Mouse (Mus musculus) lung, embryonic 14.5 days (tissue): ENCODE measurements at regions not wholly inside any gene's neighbourhood (a gene's known extent, or its start where the extent isn't known, plus 50 kb on each side); places are given as distances from the start of the nearest gene placed in this dataset.

ENCODE experiments used
- ATAC-seq: fragments of 200-750 bp; cut with Nextera tagmentation; 2 replicates; pipeline ENCODE4 v1.8.0; 2017; ENCODE audit warnings: mild to moderate bottlenecking, moderate TSS enrichment, moderate library complexity; ENCODE audit not compliant: insufficient read depth
- DNase-seq: peaks from one replicate; pipeline ENCODE4 v3.0.0-alpha.2; 2015
- H3K27ac ChIP-seq: fragments of 300-500 bp; sonication (generic); 2 replicates; pipeline ENCODE4 v1.5.1; 2014; ENCODE audit warnings: low read depth, mild to moderate bottlenecking, moderate library complexity
- H3K27me3 ChIP-seq: fragments of 300-500 bp; sonication (generic); 2 replicates; pipeline ENCODE4 v1.6.1; 2014; ENCODE audit warnings: low read length, control low read depth; ENCODE audit not compliant: insufficient read depth
- H3K36me3 ChIP-seq: fragments of 300-500 bp; sonication (generic); 2 replicates; pipeline ENCODE4 v1.6.1; 2014; ENCODE audit warnings: control low read depth; ENCODE audit not compliant: insufficient read depth
- H3K4me1 ChIP-seq: fragments of 300-500 bp; sonication (generic); 2 replicates; pipeline ENCODE4 v1.6.1; 2014; ENCODE audit warnings: antibody characterized with exemption, control low read depth; ENCODE audit not compliant: insufficient read depth
- H3K4me2 ChIP-seq: fragments of 300-500 bp; sonication (generic); 2 replicates; pipeline ENCODE4 v1.6.1; 2014; ENCODE audit warnings: mild to moderate bottlenecking
- H3K4me3 ChIP-seq: fragments of 300-500 bp; sonication (generic); 2 replicates; pipeline ENCODE4 v1.5.1; 2014; ENCODE audit warnings: low read depth, low read length
- H3K9ac ChIP-seq: fragments of 300-500 bp; sonication (generic); 2 replicates; pipeline ENCODE4 v1.6.1; 2014
- H3K9me3 ChIP-seq: fragments of 300-500 bp; sonication (generic); 2 replicates; pipeline ENCODE4 v1.6.1; 2016; ENCODE audit warnings: low read depth, low read length, control low read depth
- CTCF ChIP-seq: IDR thresholded peaks from 2 replicates; pipeline ENCODE4 v1.5.1; 2016; ENCODE audit warnings: antibody characterized with exemption, low read depth
- WGBS: fragments of 180-500 bp; shearing (Covaris S2); extraction: QIAGEN DNeasy Blood & Tissue Kit; methylation state at CpG from one replicate; pipeline ENCODE4 v1.1.7; 2014; 5-methylcytosine and 5-hydroxymethylcytosine counted together

DNA sequence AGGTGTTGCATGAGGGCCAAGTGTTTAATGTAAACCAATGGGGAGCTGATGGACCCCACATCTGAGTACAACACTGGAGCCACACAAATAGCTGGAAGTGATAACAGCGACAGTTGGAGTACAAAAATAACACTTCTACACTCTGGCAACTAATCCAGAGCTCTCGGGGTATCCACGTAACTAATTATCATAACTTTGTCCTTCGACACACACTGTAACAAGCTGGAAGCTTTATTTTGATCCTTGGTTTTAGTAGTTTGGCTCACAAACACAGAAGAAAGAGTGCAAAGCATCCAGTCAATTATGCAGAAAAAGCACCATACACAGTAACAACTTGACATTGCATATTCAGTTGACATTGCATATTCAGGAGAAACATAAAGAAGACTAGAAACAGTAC lies 884.8 kb upstream of the Celf2 start:
- no peak for TF ChIP-seq CTCF
- H3K4me2 ChIP-seq, result no peak overlapping the region

DNA sequence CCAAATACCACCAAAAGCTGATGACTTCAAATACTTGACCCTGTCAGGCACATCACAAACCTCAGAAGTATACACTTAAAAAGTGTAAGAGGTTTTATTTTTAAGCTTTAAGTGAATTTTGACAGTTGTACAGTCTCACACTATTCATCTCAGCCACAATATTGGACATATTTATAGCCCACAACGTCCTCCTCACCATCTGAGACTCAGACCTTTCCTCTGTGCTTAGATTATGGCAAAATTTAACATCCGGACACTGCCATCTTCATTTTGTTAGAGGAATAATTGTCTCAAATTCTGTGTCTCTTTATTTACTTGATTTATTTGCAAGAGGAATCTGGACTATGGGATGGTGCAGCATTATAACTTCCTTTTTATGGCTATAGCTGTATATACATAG lies 880.2 kb upstream of the Celf2 start:
- Histone ChIP-seq H3K27ac (no peak overlapping the region), H3K36me3 (no peaks in the 10 kb centered on the region), H3K4me2 (no peak overlapping the region), H3K9me3 (no peaks in the 10 kb centered on the region), H3K4me1 (no peaks in the 10 kb centered on the region), H3K27me3 (no peaks in the 10 kb centered on the region), H3K9ac (no peak overlapping the region), H3K4me3 (no peak overlapping the region)
- TF ChIP-seq CTCF, result no peak
- ATAC-seq (no peak), DNase-seq (no peak)
- WGBS, result 40% methylated on average over 2 of the region's 2 CpGs

More for the DNA sequence above, 884.8 kb upstream of the Celf2 start:
- no peaks in the 10 kb centered on the region for H3K9me3 ChIP-seq
- DNase-seq (no peak), ATAC-seq (no peak)
- no peak overlapping the region for H3K9ac ChIP-seq
- H3K4me1 ChIP-seq, result no peaks in the 10 kb centered on the region
- 56% methylated on average over 4 of the region's 4 CpGs for WGBS
- H3K4me3 ChIP-seq, result no peak overlapping the region
- no peaks in the 10 kb centered on the region for H3K27me3 ChIP-seq
- no peak overlapping the region for H3K27ac ChIP-seq
- H3K36me3 ChIP-seq, result no peaks in the 10 kb centered on the region

DNA sequence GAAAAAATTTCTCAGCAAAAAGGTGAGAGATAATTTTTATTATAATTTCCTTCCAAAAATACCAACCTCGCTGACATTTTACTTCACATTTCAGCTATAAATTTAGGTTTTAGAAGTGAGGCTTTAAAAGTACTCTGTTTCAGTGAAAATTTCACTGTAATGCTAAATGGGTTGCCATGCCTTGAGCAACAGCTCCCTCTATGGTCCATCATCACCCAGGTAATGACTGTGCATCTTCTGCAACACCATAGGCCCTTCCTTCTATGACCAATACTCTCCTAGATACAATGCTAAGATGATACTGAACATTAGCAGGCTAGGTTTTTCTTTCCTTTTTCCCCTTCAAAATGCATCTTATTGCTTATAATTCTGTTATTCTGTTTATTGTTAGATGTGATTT lies 870.9 kb upstream of the Celf2 start:
- Histone ChIP-seq H3K27me3 (no peaks in the 10 kb centered on the region), H3K4me3 (no peak overlapping the region), H3K36me3 (no peaks in the 10 kb centered on the region), H3K9me3 (no peaks in the 10 kb centered on the region), H3K4me2 (no peak overlapping the region), H3K27ac (no peak overlapping the region), H3K4me1 (no peaks in the 10 kb centered on the region), H3K9ac (no peak overlapping the region)
- peak; percentile 76 for DNase-seq
- peak; percentile 74 for TF ChIP-seq CTCF
- 33% methylated on average over 1 of the region's 1 CpGs for WGBS
- ATAC-seq, result no peak

DNA sequence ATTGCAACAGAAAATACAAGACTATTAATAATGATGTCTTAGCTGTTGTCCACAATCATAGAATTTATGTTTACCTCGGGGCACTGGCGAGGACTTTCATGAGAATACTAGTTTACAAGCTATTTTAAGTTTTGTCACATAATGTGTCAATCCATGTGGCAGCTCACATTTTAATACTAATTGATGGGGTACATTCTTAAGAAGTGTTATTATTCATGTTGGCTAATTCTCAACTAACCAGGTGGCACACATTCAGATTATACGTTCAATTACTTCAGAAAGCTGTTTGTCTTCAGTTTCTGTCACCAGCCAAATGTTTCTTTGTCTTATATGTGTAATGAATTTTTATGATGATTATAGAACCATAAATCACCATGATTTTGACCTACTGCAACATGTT lies 870.2 kb upstream of the Celf2 start:
- Histone ChIP-seq H3K4me2 (no peak overlapping the region), H3K9me3 (no peaks in the 10 kb centered on the region), H3K4me3 (no peak overlapping the region), H3K36me3 (no peaks in the 10 kb centered on the region), H3K27ac (no peak overlapping the region), H3K4me1 (no peaks in the 10 kb centered on the region), H3K27me3 (no peaks in the 10 kb centered on the region), H3K9ac (no peak overlapping the region)
- WGBS, result 65% methylated on average over 3 of the region's 3 CpGs
- TF ChIP-seq CTCF, result no peak
- ATAC-seq (no peak), DNase-seq (no peak)

DNA sequence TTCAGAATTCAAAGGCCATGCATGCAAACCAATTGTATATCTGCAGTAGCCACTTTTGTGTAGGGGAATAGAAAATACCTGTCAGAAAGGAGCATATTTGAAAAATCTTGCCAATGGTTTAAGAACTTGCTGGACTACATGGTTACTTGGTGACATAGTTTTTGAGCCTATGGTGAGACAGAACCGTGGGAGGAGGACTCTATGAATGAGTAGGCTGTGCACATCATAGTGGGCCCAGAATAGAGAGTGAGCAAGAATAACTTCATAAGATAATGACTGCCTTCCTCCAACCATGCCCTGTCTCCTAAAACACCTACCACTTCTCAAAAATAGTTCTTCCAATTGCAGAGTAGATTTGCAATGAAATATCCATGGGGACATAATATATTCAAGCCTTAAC lies 838.5 kb upstream of the Celf2 start:
- Histone ChIP-seq H3K4me3 (no peak overlapping the region), H3K36me3 (no peaks in the 10 kb centered on the region), H3K9ac (no peak overlapping the region), H3K27me3 (no peaks in the 10 kb centered on the region), H3K27ac (no peak overlapping the region), H3K4me2 (no peak overlapping the region), H3K4me1 (no peaks in the 10 kb centered on the region), H3K9me3 (no peaks in the 10 kb centered on the region)
- WGBS, result 73% methylated on average over 1 of the region's 1 CpGs
- no peak for ATAC-seq
- TF ChIP-seq CTCF, result no peak
- DNase-seq, result no peak

DNA sequence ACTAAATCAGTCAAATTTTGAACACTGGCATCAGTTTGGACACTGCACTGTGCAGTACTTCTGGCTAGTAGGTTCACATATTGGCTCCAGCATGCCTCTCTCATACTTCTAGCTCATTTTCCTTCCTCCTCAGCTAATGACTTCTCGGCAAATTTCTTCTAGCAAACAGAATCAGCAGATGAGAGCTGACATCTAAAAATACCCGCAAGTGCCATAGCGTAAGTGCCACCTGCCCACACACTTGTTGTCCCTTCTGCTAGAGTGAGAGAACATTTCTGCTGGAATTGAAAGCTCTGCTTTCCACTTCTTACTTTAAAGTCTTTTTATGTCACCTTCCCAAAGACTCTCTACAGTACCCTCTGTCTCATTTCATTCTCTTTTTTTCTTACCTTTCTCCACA lies 835.4 kb upstream of the Celf2 start:
- Histone ChIP-seq H3K4me2 (no peak overlapping the region), H3K27ac (no peak overlapping the region), H3K27me3 (no peaks in the 10 kb centered on the region), H3K9ac (no peak overlapping the region), H3K36me3 (no peaks in the 10 kb centered on the region), H3K9me3 (no peaks in the 10 kb centered on the region), H3K4me1 (no peaks in the 10 kb centered on the region), H3K4me3 (no peak overlapping the region)
- no peak for ATAC-seq
- DNase-seq, result no peak
- whole genome bisulfite sequencing, result 77% methylated on average over 3 of the region's 3 CpGs
- no peak for TF ChIP-seq CTCF

DNA sequence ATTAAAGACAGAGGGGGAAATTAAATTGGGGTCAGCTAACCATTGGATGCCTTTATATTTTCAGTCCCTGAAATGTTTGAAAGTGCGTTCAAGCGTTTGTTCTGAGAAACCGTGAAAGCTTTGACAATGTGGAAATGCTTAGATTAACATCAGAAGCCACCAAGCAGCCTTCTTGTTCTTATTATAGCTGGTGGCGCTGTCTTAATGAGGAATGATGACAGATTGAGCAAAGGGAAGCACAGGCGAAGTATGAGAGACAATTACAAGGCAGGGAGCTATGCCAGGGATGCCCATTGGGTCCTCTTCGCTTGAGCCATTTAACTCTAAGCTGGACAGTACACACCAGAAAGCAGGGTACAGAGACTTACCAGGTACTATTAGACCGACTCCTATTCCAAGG lies 828.9 kb upstream of the Celf2 start:
- 79% methylated on average over 7 of the region's 7 CpGs for WGBS
- H3K4me2 ChIP-seq, result no peak overlapping the region
- no peak overlapping the region for H3K27ac ChIP-seq
- TF ChIP-seq CTCF, result no peak
- DNase-seq, result no peak
- H3K27me3 ChIP-seq, result no peaks in the 10 kb centered on the region
- H3K9ac ChIP-seq, result no peak overlapping the region
- H3K9me3 ChIP-seq, result no peaks in the 10 kb centered on the region
- H3K4me3 ChIP-seq, result no peak overlapping the region
- H3K4me1 ChIP-seq, result no peaks in the 10 kb centered on the region
- H3K36me3 ChIP-seq, result no peaks in the 10 kb centered on the region
- no peak for ATAC-seq

DNA sequence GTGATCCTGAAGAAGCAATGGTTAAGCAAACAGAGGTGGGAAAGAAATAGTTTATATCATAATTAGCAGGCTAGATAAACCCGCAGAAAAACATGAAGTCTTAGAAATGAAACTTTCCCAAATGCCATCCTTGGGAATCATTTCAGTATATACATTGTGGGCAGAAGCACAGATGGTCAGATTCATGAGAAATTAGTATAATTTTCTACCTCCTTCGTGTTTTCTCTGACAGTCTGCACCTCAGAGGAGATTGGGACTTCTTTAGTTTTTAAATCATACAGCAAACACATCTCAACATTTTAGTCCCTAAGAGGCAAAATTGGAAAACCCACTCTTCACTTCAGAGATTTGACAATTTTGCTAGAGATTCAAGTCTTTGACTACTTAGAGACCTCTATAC lies 786.6 kb upstream of the Celf2 start:
- no peak overlapping the region for H3K4me3 ChIP-seq
- no peak for ATAC-seq

More for the DNA sequence above, 786.6 kb upstream of the Celf2 start:
- Histone ChIP-seq H3K4me1 (no peaks in the 10 kb centered on the region), H3K9me3 (no peaks in the 10 kb centered on the region), H3K27ac (no peak overlapping the region), H3K9ac (no peak overlapping the region), H3K4me2 (no peak overlapping the region), H3K27me3 (no peaks in the 10 kb centered on the region), H3K36me3 (no peaks in the 10 kb centered on the region)
- no peak for TF ChIP-seq CTCF
- WGBS, result 70% methylated on average over 2 of the region's 2 CpGs
- no peak for DNase-seq
